Mouse (Mus musculus): ENCODE measurements around the gene Pim1. TPM values are rescaled to one million over a fixed set of nuclear protein-coding genes. Genes with fewer than 3 reads are reported as not detected.

Pim1 gene
- polyA plus RNA-seq, 1 experiment, result 10.5 TPM

DNA sequence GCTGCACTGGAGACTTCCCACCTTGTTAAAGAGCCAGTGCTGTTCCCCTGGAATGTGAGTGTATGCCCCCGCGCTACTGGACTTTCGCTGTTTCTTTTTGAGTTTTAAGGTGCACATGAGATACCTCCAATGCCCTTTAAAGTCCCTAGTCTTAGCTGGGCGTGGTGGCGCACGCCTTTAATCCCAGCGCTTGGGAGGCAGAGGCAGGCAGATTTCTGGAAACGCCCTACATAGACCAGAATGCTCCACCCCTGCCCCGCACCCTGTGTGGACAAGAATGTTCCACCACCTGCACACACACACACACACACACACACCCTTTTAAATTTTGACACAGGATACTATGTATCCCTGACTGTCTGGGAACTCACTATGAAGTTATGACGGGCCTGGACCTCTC is 17.1 kb upstream of the Pim1 start:
- Histone ChIP-seq H3K27me3 (ENCODE audit: control insufficient read depth, insufficient read depth, low read length) (no peaks in the 10 kb centered on the region), H3K27ac (ENCODE audit: insufficient read depth, low read length) (no peak overlapping the region), H3K4me3 (replicated peaks; ENCODE audit: insufficient read depth, low read depth, low read length) (no peak overlapping the region), H3K4me1 (ENCODE audit: control insufficient read depth, insufficient read depth, low read length) (no peaks in the 10 kb centered on the region)
- TF ChIP-seq POLR2A (IDR thresholded peaks at IDR 0.05; ENCODE audit: borderline replicate concordance, insufficient read depth, low read length), result no peak
- no peak for TF ChIP-seq CTCF (IDR thresholded peaks at IDR 0.05; ENCODE audit: borderline replicate concordance, insufficient read depth, low read depth, low read length)
- WGBS, result 96% methylated on average over 10 of the region's 10 CpGs
- no peak for DNase-seq

DNA sequence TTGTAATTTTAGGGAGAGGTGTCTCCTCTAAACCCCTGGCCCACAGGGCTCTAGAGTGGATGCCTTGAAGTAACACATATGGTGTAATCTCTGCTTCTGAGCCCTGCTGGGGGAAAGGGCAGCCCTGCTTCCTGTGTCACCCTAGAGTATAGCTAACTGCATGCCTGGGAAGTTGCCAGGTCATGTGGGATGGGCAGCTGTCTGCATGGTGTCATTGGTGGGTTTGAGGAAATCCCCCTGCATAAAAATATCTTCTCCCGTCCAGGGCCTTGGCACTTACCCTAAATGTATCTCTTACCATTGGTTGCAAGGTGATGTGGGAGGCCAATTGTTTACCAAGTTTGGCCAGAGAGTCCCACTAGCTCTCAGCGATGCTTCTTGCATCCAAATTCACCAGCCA is 16.5 kb upstream of the Pim1 start:
- 44% methylated on average over 2 of the region's 2 CpGs for WGBS
- no peak for TF ChIP-seq CTCF (IDR thresholded peaks at IDR 0.05; ENCODE audit: borderline replicate concordance, insufficient read depth, low read depth, low read length)
- no peak for DNase-seq

DNA sequence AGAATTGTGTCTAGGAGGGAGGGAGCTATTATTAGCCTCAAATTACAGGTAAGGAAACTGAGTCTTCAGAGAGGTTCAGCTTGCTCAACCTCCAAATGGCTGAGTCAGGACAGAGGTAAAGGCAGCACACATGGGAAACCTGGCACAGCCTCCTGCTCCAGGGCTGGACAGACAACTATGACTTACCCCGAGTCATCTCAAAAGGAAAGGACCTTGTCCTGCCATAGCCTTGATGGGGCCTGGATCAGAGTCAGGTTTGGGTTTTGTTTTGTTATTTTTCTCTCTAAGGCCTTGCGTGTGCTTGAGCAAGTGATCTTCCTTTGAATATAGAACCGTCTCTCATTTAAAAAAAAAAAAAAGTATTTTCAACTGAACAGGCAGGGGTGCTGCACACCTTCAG is 15.4 kb upstream of the Pim1 start:
- no peak overlapping the region for H3K27ac ChIP-seq (ENCODE audit: insufficient read depth, low read length)
- no peak for TF ChIP-seq POLR2A (IDR thresholded peaks at IDR 0.05; ENCODE audit: borderline replicate concordance, insufficient read depth, low read length)
- 92% methylated on average over 3 of the region's 3 CpGs for WGBS
- H3K27me3 ChIP-seq (ENCODE audit: control insufficient read depth, insufficient read depth, low read length), result no peaks in the 10 kb centered on the region
- H3K4me1 ChIP-seq (ENCODE audit: control insufficient read depth, insufficient read depth, low read length), result no peaks in the 10 kb centered on the region
- H3K4me3 ChIP-seq (replicated peaks; ENCODE audit: insufficient read depth, low read depth, low read length), result no peak overlapping the region
- no peak for DNase-seq

More for the DNA sequence above, 16.5 kb upstream of the Pim1 start:
- Histone ChIP-seq H3K27ac (ENCODE audit: insufficient read depth, low read length) (no peak overlapping the region), H3K4me1 (ENCODE audit: control insufficient read depth, insufficient read depth, low read length) (no peaks in the 10 kb centered on the region), H3K4me3 (replicated peaks; ENCODE audit: insufficient read depth, low read depth, low read length) (no peak overlapping the region), H3K27me3 (ENCODE audit: control insufficient read depth, insufficient read depth, low read length) (no peaks in the 10 kb centered on the region)

DNA sequence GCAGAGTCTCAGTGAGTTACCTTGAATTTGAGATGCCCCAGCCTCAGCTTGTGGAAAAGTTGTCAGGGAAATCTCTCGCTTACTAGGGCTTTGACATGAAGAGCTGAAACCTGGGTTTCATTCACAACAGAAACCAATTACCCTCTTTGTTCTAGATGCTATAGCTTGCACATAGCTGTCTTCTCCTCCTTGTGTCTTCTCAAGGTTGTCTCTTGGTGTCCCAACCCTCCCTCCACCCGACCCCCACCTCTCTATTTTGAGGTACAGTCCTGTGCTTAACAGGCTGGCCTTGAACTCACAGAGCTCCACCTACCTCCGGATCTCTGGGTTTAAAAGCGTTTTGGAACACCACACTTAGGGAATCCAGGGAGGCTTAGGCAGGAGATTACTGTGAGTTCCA is 14.1 kb upstream of the Pim1 start:
- WGBS, result 75% methylated on average over 4 of the region's 4 CpGs

DNA sequence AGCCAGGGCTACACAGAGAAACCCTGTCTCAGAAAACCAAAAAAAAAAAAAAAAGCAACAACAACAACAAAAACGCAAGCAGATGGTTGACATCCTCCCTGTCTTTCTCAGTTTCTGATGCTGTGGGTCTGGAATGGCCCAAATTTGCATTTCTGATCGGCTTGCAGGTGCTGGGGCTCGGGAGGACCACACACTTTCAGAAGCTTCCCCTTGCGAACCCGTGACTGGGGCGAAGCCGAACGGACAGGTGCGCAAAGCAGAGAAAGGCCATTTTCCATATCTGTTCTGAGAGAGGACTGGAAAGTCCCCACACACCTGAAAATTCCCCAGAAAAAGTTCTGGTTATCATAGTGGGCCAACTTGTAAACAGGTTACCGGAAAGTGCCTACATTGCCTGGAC is 13.2 kb upstream of the Pim1 start:
- DNase-seq, result no peak
- TF ChIP-seq POLR2A (IDR thresholded peaks at IDR 0.05; ENCODE audit: borderline replicate concordance, insufficient read depth, low read length) (no peak), CTCF (IDR thresholded peaks at IDR 0.05; ENCODE audit: borderline replicate concordance, insufficient read depth, low read depth, low read length) (no peak)
- Histone ChIP-seq H3K27me3 (ENCODE audit: control insufficient read depth, insufficient read depth, low read length) (no peaks in the 10 kb centered on the region), H3K27ac (ENCODE audit: insufficient read depth, low read length) (no peak overlapping the region), H3K4me1 (ENCODE audit: control insufficient read depth, insufficient read depth, low read length) (no peaks in the 10 kb centered on the region), H3K4me3 (replicated peaks; ENCODE audit: insufficient read depth, low read depth, low read length) (no peak overlapping the region)
- WGBS, result 91% methylated on average over 10 of the region's 10 CpGs

More for the DNA sequence above, 14.1 kb upstream of the Pim1 start:
- H3K27ac ChIP-seq (ENCODE audit: insufficient read depth, low read length), result no peak overlapping the region
- no peak for DNase-seq
- no peaks in the 10 kb centered on the region for H3K4me1 ChIP-seq (ENCODE audit: control insufficient read depth, insufficient read depth, low read length)
- no peak overlapping the region for H3K4me3 ChIP-seq (replicated peaks; ENCODE audit: insufficient read depth, low read depth, low read length)
- no peaks in the 10 kb centered on the region for H3K27me3 ChIP-seq (ENCODE audit: control insufficient read depth, insufficient read depth, low read length)
- no peak for TF ChIP-seq POLR2A (IDR thresholded peaks at IDR 0.05; ENCODE audit: borderline replicate concordance, insufficient read depth, low read length)
- TF ChIP-seq CTCF (IDR thresholded peaks at IDR 0.05; ENCODE audit: borderline replicate concordance, insufficient read depth, low read depth, low read length), result no peak

DNA sequence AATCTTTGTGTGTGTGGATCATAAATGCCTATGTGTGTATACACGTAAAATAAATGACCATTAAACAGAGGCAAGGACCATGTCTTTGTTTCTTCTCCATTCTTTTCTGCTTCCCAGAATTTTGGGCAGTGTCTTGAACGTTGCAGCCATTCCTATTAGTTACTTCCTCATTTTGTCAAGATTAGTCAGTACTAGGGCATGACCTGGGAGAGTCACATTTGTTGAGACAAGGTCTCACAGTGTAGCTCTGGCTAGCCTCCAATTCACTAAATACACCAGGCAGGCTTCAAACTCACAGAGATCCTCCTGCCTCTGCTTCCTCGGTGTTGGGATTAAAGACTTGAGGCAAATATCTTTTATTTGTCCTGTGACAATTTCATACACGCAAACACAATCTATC is 12.3 kb upstream of the Pim1 start:
- H3K4me1 ChIP-seq (ENCODE audit: control insufficient read depth, insufficient read depth, low read length), result no peaks in the 10 kb centered on the region
- H3K4me3 ChIP-seq (replicated peaks; ENCODE audit: insufficient read depth, low read depth, low read length), result no peak overlapping the region
- H3K27ac ChIP-seq (ENCODE audit: insufficient read depth, low read length), result no peak overlapping the region
- WGBS, result 88% methylated on average over 4 of the region's 4 CpGs
- no peak for DNase-seq
- no peaks in the 10 kb centered on the region for H3K27me3 ChIP-seq (ENCODE audit: control insufficient read depth, insufficient read depth, low read length)
- TF ChIP-seq CTCF (IDR thresholded peaks at IDR 0.05; ENCODE audit: borderline replicate concordance, insufficient read depth, low read depth, low read length), result no peak
- TF ChIP-seq POLR2A (IDR thresholded peaks at IDR 0.05; ENCODE audit: borderline replicate concordance, insufficient read depth, low read length), result no peak

DNA sequence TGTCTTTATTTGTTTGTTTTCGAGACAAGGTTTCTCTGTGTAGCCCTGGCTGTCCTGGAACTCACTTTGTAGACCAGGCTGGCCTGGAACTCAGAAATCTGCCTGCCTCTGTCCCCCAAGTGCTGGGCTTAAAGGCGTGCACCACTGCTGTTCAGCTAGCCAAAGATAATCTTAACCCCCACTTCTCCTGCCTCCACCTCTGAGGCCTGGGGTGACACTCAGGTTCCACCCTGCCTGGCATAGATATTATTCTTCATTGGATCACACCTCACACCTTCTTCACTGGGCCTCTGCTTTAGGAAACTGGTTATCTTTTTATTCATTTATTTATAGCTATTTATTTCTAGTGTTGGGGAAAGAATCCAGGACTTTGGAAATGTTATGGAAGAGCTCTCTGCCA is 10.3 kb upstream of the Pim1 start:
- H3K4me1 ChIP-seq (ENCODE audit: control insufficient read depth, insufficient read depth, low read length), result no peaks in the 10 kb centered on the region
- no peak overlapping the region for H3K4me3 ChIP-seq (replicated peaks; ENCODE audit: insufficient read depth, low read depth, low read length)
- no peak overlapping the region for H3K27ac ChIP-seq (ENCODE audit: insufficient read depth, low read length)
- 94% methylated on average over 2 of the region's 2 CpGs for WGBS
- TF ChIP-seq POLR2A (IDR thresholded peaks at IDR 0.05; ENCODE audit: borderline replicate concordance, insufficient read depth, low read length) (no peak), CTCF (IDR thresholded peaks at IDR 0.05; ENCODE audit: borderline replicate concordance, insufficient read depth, low read depth, low read length) (no peak)
- no peaks in the 10 kb centered on the region for H3K27me3 ChIP-seq (ENCODE audit: control insufficient read depth, insufficient read depth, low read length)
- DNase-seq, result no peak

DNA sequence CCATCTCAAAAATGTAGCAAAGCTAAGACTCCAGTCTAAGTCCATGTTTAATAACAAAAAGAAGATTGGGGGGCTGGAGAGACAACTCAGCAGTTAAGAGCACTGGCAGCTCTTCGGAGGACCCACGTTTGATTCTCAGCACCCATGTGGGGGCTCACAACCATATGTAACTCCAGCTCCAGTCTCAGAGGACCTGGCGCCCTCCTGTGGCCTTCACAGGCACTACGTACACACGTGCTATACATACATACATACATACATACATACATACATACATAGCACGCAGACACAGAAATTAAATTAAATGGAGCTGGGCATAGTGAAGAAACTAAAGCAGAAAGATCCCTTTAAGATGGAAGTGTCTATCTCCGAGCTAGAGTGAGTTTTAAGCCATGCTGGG is 7.9 kb upstream of the Pim1 start:
- no peak for TF ChIP-seq CTCF (IDR thresholded peaks at IDR 0.05; ENCODE audit: borderline replicate concordance, insufficient read depth, low read depth, low read length)
- TF ChIP-seq POLR2A (IDR thresholded peaks at IDR 0.05; ENCODE audit: borderline replicate concordance, insufficient read depth, low read length), result no peak
- no peak overlapping the region for H3K4me3 ChIP-seq (replicated peaks; ENCODE audit: insufficient read depth, low read depth, low read length)
- no peaks in the 10 kb centered on the region for H3K27me3 ChIP-seq (ENCODE audit: control insufficient read depth, insufficient read depth, low read length)
- no peak for DNase-seq
- H3K27ac ChIP-seq (ENCODE audit: insufficient read depth, low read length), result no peak overlapping the region
- H3K4me1 ChIP-seq (ENCODE audit: control insufficient read depth, insufficient read depth, low read length), result no peaks in the 10 kb centered on the region
- 90% methylated on average over 7 of the region's 7 CpGs for WGBS

DNA sequence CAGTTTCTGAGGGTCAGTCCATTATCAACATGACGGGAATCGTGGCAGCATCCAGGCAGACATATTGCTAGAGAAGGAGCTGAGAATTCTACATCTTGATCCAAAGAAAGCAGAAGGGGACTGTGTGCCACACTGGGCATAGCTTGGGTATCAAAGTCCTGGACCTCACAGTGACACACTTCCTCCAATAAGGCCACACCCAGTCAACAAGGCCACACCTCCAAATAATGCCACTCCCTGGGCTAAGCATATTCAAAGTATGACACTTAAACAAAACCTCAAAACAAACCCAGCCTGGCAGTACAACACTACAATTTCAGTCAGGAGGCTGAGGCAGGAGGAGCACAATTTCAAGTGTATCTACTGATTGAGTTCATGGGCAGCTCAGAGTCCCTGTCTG is 7.3 kb upstream of the Pim1 start:
- TF ChIP-seq POLR2A (IDR thresholded peaks at IDR 0.05; ENCODE audit: borderline replicate concordance, insufficient read depth, low read length) (no peak), CTCF (IDR thresholded peaks at IDR 0.05; ENCODE audit: borderline replicate concordance, insufficient read depth, low read depth, low read length) (no peak)
- H3K4me3 ChIP-seq (replicated peaks; ENCODE audit: insufficient read depth, low read depth, low read length), result no peak overlapping the region
- H3K27me3 ChIP-seq (ENCODE audit: control insufficient read depth, insufficient read depth, low read length), result no peaks in the 10 kb centered on the region
- 94% methylated on average over 2 of the region's 2 CpGs for WGBS
- no peak overlapping the region for H3K27ac ChIP-seq (ENCODE audit: insufficient read depth, low read length)
- no peak for DNase-seq
- no peaks in the 10 kb centered on the region for H3K4me1 ChIP-seq (ENCODE audit: control insufficient read depth, insufficient read depth, low read length)

Measured in cerebellum, adult 2 months (tissue).